Mouse (Mus musculus) MEL (cell line): ENCODE data around the gene Olfr718-ps1. TPM values are rescaled to one million over a fixed set of nuclear protein-coding genes. Genes with fewer than 3 reads are reported as not detected.
"Not testable (repeated sequence)": the region's sequence is repeated elsewhere in the genome, so short reads cannot be mapped to it uniquely, and the experiment has no call there.

Experiments
- DNase-seq: peaks from one replicate; pipeline ENCODE4 v3.0.0; 2011; ENCODE audit warnings: low read depth, low spot score
- H3K27ac ChIP-seq: 2 replicates; pipeline ENCODE4 v1.5.1; 2012; ENCODE audit warnings: low read depth, mild to moderate bottlenecking, control low read depth, low read length, moderate library complexity; ENCODE audit not compliant: control insufficient read depth
- H3K27me3 ChIP-seq, 2 experiments: fragments of 150-350 bp in 1 of 2; sonication (generic) in 1 of 2; 2 replicates each; pipeline ENCODE4 v1.6.1; 2012; ENCODE audit warnings: low read length in 2 of 2, mild to moderate bottlenecking in 2 of 2, improper control_type of control experiment in 1 of 2, moderate library complexity in 1 of 2; ENCODE audit not compliant: insufficient read depth in 2 of 2, control insufficient read depth in 1 of 2
- H3K36me3 ChIP-seq, 2 experiments: 2 replicates each; pipeline ENCODE4 v1.6.1; 2012 to 2014; ENCODE audit warnings: low read length in 2 of 2, improper control_type of control experiment in 1 of 2, inconsistent platforms in 1 of 2, mild to moderate bottlenecking in 1 of 2; ENCODE audit not compliant: insufficient read depth in 2 of 2, control insufficient read depth in 1 of 2
- H3K4me1 ChIP-seq, 2 experiments: fragments of 150-350 bp in 1 of 2; sonication (generic) in 1 of 2; 2 replicates each; pipeline ENCODE4 v1.6.1; 2012; ENCODE audit warnings: low read length in 2 of 2, improper control_type of control experiment in 1 of 2, mild to moderate bottlenecking in 1 of 2; ENCODE audit not compliant: insufficient read depth in 2 of 2, control insufficient read depth in 1 of 2
- H3K4me3 ChIP-seq, 2 experiments: fragments of 150-350 bp in 1 of 2; sonication (generic) in 1 of 2; 2 replicates each; pipeline ENCODE4 v1.5.1; 2012; ENCODE audit warnings: low read depth in 2 of 2, low read length in 2 of 2, mild to moderate bottlenecking in 2 of 2, moderate library complexity in 2 of 2, control low read depth in 1 of 2, improper control_type of control experiment in 1 of 2; ENCODE audit not compliant: control insufficient read depth in 1 of 2, insufficient read depth in 1 of 2
- H3K79me2 ChIP-seq: 2 replicates; pipeline ENCODE4 v1.6.1; 2012; ENCODE audit warnings: mild to moderate bottlenecking, low read length, moderate library complexity; ENCODE audit not compliant: control insufficient read depth, poor library complexity, insufficient read depth
- H3K9ac ChIP-seq: 2 replicates; pipeline ENCODE4 v1.6.1; 2012; ENCODE audit warnings: low read depth, mild to moderate bottlenecking, control low read depth, low read length, moderate library complexity; ENCODE audit not compliant: control insufficient read depth, poor library complexity, severe bottlenecking
- H3K9me3 ChIP-seq: fragments of 150-350 bp; sonication (generic); replicated peaks from 2 replicates; pipeline ENCODE4 v1.6.1; 2012; ENCODE audit warnings: mild to moderate bottlenecking, low read length, improper control_type of control experiment, moderate library complexity; ENCODE audit not compliant: insufficient read depth
- BHLHE40 ChIP-seq: IDR thresholded peaks from 2 replicates; pipeline ENCODE4 v1.6.1; 2012; ENCODE audit warnings: low read depth, mild to moderate bottlenecking, inconsistent platforms, low read length, improper control_type of control experiment, borderline replicate concordance
- CHD1 ChIP-seq: IDR thresholded peaks from 2 replicates; pipeline ENCODE4 v1.6.1; 2012; ENCODE audit warnings: low read depth, mild to moderate bottlenecking, inconsistent platforms, low read length, improper control_type of control experiment
- E2F4 ChIP-seq: IDR thresholded peaks from 2 replicates; pipeline ENCODE4 v1.6.1; 2011; ENCODE audit warnings: low read depth, low read length, improper control_type of control experiment, borderline replicate concordance
- ELF1 ChIP-seq: IDR thresholded peaks from 2 replicates; pipeline ENCODE4 v1.6.1; 2014; ENCODE audit warnings: low read depth, mild to moderate bottlenecking, inconsistent platforms, low read length, improper control_type of control experiment, moderate library complexity
- EP300 ChIP-seq, 2 experiments: IDR thresholded peaks; 2 replicates each; pipeline ENCODE4 v1.6.1; 2011; ENCODE audit warnings: improper control_type of control experiment in 2 of 2, low read length in 2 of 2, low read depth in 1 of 2, mild to moderate bottlenecking in 1 of 2
- ETS1 ChIP-seq: IDR thresholded peaks from 2 replicates; pipeline ENCODE4 v1.6.1; 2012; ENCODE audit warnings: low read depth, mild to moderate bottlenecking, inconsistent platforms, low read length, improper control_type of control experiment, moderate library complexity
- GATA1 ChIP-seq: IDR thresholded peaks from 2 replicates; pipeline ENCODE4 v1.6.1; 2011; ENCODE audit warnings: low read depth, low read length, improper control_type of control experiment
- JUND ChIP-seq: IDR thresholded peaks from 2 replicates; pipeline ENCODE4 v1.6.1; 2011; ENCODE audit warnings: low read depth, mild to moderate bottlenecking, improper control_type of control experiment, low read length
- MAFK ChIP-seq: IDR thresholded peaks from 2 replicates; pipeline ENCODE4 v1.6.1; 2011; ENCODE audit warnings: low read depth, mild to moderate bottlenecking, low read length, improper control_type of control experiment, borderline replicate concordance
- MAZ ChIP-seq: IDR thresholded peaks from 2 replicates; pipeline ENCODE4 v1.6.1; 2012; ENCODE audit warnings: low read depth, mild to moderate bottlenecking, inconsistent platforms, low read length, improper control_type of control experiment
- MEF2A ChIP-seq: IDR thresholded peaks from 2 replicates; pipeline ENCODE4 v1.6.1; 2014; ENCODE audit warnings: low read depth, mild to moderate bottlenecking, inconsistent platforms, low read length, improper control_type of control experiment; ENCODE audit not compliant: poor library complexity, insufficient replicate concordance, severe bottlenecking; ENCODE audit errors: extremely low read depth
- MXI1 ChIP-seq: IDR thresholded peaks from 2 replicates; pipeline ENCODE4 v1.6.1; 2011; ENCODE audit warnings: mild to moderate bottlenecking, low read depth, low read length, improper control_type of control experiment
- MYC ChIP-seq: IDR thresholded peaks from 2 replicates; pipeline ENCODE4 v1.6.1; 2011; ENCODE audit warnings: low read depth, mild to moderate bottlenecking, low read length, improper control_type of control experiment, moderate library complexity
- NELFE ChIP-seq: IDR thresholded peaks from 2 replicates; pipeline ENCODE4 v1.6.1; 2011; ENCODE audit warnings: low read depth, low read length, improper control_type of control experiment
- POLR2A ChIP-seq, 2 experiments: IDR thresholded peaks; 2 replicates each; pipeline ENCODE4 v1.6.1; 2011 to 2012; ENCODE audit warnings: low read length in 2 of 2, mild to moderate bottlenecking in 2 of 2, control low read depth in 1 of 2, improper control_type of control experiment in 1 of 2, low read depth in 1 of 2, moderate library complexity in 1 of 2; ENCODE audit not compliant: control insufficient read depth in 1 of 2, insufficient read depth in 1 of 2, poor library complexity in 1 of 2
- POLR2AphosphoS5 ChIP-seq: IDR thresholded peaks from 2 replicates; pipeline ENCODE4 v1.6.1; 2012; ENCODE audit warnings: low read depth, borderline replicate concordance, mild to moderate bottlenecking, inconsistent platforms, low read length, moderate library complexity, mixed read lengths
- RCOR1 ChIP-seq: IDR thresholded peaks from 2 replicates; pipeline ENCODE4 v1.6.1; 2012; ENCODE audit warnings: low read depth, mild to moderate bottlenecking, inconsistent platforms, low read length, improper control_type of control experiment
- SIN3A ChIP-seq: IDR thresholded peaks from 2 replicates; pipeline ENCODE4 v1.6.1; 2012; ENCODE audit warnings: low read length, improper control_type of control experiment, inconsistent platforms
- TAL1 ChIP-seq: IDR thresholded peaks from 2 replicates; pipeline ENCODE4 v1.6.1; 2012; ENCODE audit warnings: mild to moderate bottlenecking, inconsistent platforms, low read length, moderate library complexity, mixed read lengths
- TCF12 ChIP-seq: IDR thresholded peaks from 2 replicates; pipeline ENCODE4 v1.6.1; 2014; ENCODE audit warnings: low read depth, mild to moderate bottlenecking, inconsistent platforms, low read length, improper control_type of control experiment, moderate library complexity
- ZC3H11A ChIP-seq: IDR thresholded peaks from 2 replicates; pipeline ENCODE4 v1.6.1; 2012; ENCODE audit warnings: low read depth, mild to moderate bottlenecking, inconsistent platforms, low read length, improper control_type of control experiment
- ZKSCAN1 ChIP-seq: IDR thresholded peaks from 2 replicates; pipeline ENCODE4 v1.6.1; 2012; ENCODE audit warnings: low read depth, mild to moderate bottlenecking, inconsistent platforms, low read length, improper control_type of control experiment, moderate library complexity
- ZMIZ1 ChIP-seq: IDR thresholded peaks from 2 replicates; pipeline ENCODE4 v1.6.1; 2012; ENCODE audit warnings: low read depth, mild to moderate bottlenecking, inconsistent platforms, low read length, improper control_type of control experiment, moderate library complexity
- polyA plus RNA-seq, 2 experiments: library from polyadenylated mRNA; stranded (reverse) in 1 of 2; unstranded in 1 of 2; fragments of >175 nt in 1 of 2; fragments of >200 nt in 1 of 2; gene quantifications; 2 replicates each; pipeline versions ENCODE4 v1.2.1 to v1.2.4; 2012; ENCODE audit warnings: low replicate concordance in 2 of 2, low read depth in 1 of 2; ENCODE audit not compliant: insufficient read length in 2 of 2, insufficient read depth in 1 of 2, missing spikeins in 1 of 2
- total RNA-seq: library from RNA; depleted of rRNA; stranded (reverse); fragments of 300-350 nt; gene quantifications from 2 replicates; pipeline ENCODE4 v1.2.3, GENCODE M21; 2012

Gene Olfr718-ps1
- total and polyA plus RNA-seq, 3 experiments: 0.01 TPM; not detected in 2

DNA sequence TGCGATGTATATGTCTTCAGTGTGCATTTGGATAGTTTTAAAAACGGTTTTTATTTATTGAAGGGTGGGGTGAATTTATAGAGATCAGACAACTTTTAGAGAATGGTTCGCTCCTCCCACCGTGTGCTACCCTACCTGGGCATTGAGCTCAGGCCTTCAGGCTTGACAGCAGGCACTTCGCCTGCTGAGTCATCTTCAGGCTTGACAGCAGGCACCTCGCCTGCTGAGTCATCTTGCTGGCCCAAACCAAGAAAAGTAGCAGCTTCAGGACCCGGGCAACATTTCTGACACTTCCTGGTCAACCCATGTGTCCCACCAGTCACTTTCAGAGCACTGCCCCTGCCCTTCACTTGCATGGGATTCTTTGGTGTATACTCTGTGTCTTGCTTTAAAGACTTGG is 12.3 kb downstream of the Olfr718-ps1 start:
- Histone ChIP-seq H3K27ac (no peak overlapping the region), H3K36me3 (peaks cover 0 to 14% of the 10 kb centered on the region in 2 experiments; a peak in 2 of 4 replicates), H3K9ac (no peak overlapping the region), H3K9me3 (no peaks in the 10 kb centered on the region), H3K4me3 (no peak overlapping the region), H3K4me1 (peaks cover 2 to 12% of the 10 kb centered on the region in 2 experiments; a peak in 2 of 4 replicates), H3K27me3 (no peaks in the 10 kb centered on the region), H3K79me2 (no peaks in the 10 kb centered on the region)
- TF ChIP-seq MYC (no peak), ZKSCAN1 (no peak)
- peak; percentile 56 for DNase-seq

DNA sequence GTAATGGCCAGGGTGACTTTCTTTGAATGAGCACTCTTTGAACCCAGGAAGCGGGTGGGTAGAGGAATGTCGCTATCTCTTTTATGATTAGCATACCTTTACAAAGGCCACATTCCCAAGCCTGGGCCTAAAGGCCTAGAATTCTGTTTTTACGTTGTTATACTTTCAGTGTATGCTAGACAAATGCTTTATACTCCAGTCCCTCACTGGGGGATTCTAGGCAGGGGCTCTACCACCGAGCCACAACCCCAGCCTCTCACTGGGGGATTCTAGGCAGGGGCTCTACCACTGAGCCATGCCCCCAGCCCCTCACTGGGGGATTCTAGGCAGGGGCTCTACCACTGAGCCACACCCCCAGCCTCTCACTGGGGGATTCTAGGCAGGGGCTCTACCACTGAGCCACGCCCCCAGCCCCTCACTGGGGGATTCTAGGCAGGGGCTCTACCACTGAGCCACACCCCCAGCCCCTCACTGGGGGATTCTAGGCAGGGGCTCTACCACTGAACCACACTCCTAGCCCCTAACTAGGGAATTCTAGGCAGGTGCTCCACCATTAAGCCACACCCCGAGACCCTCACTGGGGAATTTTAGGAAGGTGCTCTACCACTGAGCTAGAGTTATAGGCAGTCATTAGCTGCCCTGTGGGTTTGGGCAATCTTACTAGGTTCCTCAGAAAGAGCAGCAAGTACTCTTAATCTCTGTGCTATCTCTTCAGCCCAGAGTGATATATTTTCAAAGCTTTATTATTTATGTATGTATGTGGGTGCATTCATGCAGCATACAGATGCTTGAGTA is 13.0 kb downstream of the Olfr718-ps1 start:
- H3K9me3 ChIP-seq, H3K27me3 ChIP-seq, H3K79me2 ChIP-seq, DNase-seq, H3K27ac ChIP-seq, H3K9ac ChIP-seq, H3K4me3 ChIP-seq: not testable (repeated sequence)
- Histone ChIP-seq H3K36me3 (peaks cover 0 to 14% of the 10 kb centered on the region in 2 experiments; a peak in 2 of 4 replicates), H3K4me1 (peaks cover 2 to 12% of the 10 kb centered on the region in 2 experiments; a peak in 2 of 4 replicates)

DNA sequence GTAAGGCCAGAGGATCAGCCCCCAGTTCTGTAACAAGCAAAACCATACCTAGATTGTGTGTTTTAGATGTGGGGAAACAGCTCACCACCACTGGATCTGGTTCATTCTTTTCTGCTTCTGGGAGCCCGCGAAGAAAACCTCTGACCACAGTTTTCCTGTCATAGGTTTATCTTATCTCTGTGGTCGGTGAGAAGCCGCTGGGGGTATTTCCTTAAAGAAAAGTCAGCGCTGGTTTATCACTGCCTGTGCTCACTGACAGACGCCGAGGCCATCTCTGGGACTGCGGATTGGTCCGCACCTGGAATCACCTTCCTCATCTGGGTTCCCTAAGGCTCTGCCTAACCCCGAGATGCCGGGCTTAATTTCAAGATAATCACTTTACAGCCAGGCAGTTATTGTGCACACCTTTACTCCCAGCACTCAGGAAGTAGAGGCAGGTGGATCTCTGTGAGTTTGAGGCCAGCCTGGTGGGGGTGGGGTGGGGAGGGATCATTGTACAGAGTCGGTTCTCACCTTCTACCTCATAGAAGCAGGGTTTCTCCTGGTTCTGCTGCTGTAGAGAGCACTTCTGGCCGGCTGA is 14.4 kb downstream of the Olfr718-ps1 start:
- TF ChIP-seq NELFE (no peak), ELF1 (peak; percentile 45; the same call in 1 of the 2 replicates), MEF2A (no peak), JUND (0 out of 2 replicates have a peak, but pooled peaks have one; percentile 38), TCF12 (peak; percentile 87), POLR2A (IDR thresholded peaks at IDR 0.05; ENCODE audit: control insufficient read depth in 1 of 2, insufficient read depth in 1 of 2, low read depth in 1 of 2, low read length in 2 of 2, poor library complexity in 1 of 2) (no peak), POLR2AphosphoS5 (no peak), ZMIZ1 (no peak), EP300 (IDR thresholded peaks at IDR 0.05; ENCODE audit: low read depth in 1 of 2, low read length in 2 of 2) (peak; percentile 91), MAFK (peak; percentile 97), SIN3A (peak; percentile 82), E2F4 (peak; percentile 87), ZC3H11A (0 out of 2 replicates have a peak, but pooled peaks have one; percentile 9), MYC (peak; percentile 50; the same call in 1 of the 2 replicates), RCOR1 (peak; percentile 100), ETS1 (peak; percentile 88), GATA1 (peak; percentile 97), BHLHE40 (peak; percentile 82), MXI1 (peak; percentile 46; the same call in 1 of the 2 replicates), MAZ (peak; percentile 85), CHD1 (no peak), TAL1 (peak; percentile 57; the same call in 1 of the 2 replicates)
- Histone ChIP-seq H3K79me2 (no peaks in the 10 kb centered on the region), H3K9me3 (no peaks in the 10 kb centered on the region), H3K4me3 (no peak overlapping the region), H3K27ac (no peak overlapping the region), H3K36me3 (peaks cover 0 to 14% of the 10 kb centered on the region in 2 experiments; a peak in 2 of 4 replicates), H3K9ac (no peak overlapping the region), H3K4me1 (peaks cover 2 to 12% of the 10 kb centered on the region in 2 experiments; a peak in 2 of 4 replicates), H3K27me3 (peaks cover 1 to 3% of the 10 kb centered on the region in 2 experiments; a peak in 3 of 4 replicates)
- peak; percentile 84 for DNase-seq
